Mouse (Mus musculus) forebrain, embryonic 15.5 days (tissue): ENCODE data around the gene Itgad. TPM values are rescaled to one million over a fixed set of nuclear protein-coding genes. Genes with fewer than 3 reads are reported as not detected.

ENCODE experiments used
- ATAC-seq: fragments of 200-750 bp; cut with Nextera tagmentation; replicated peaks from 2 replicates; pipeline ENCODE4 v1.8.0; 2017; ENCODE audit warnings: mild to moderate bottlenecking, moderate TSS enrichment, moderate library complexity
- H3K27ac ChIP-seq: fragments of 300-500 bp; sonication (generic); replicated peaks from 2 replicates; pipeline ENCODE4 v1.5.1; 2015; ENCODE audit warnings: mild to moderate bottlenecking, inconsistent platforms
- H3K27me3 ChIP-seq: fragments of 300-500 bp; sonication (generic); 2 replicates; pipeline ENCODE4 v1.6.1; 2015; ENCODE audit warnings: inconsistent platforms
- H3K36me3 ChIP-seq: fragments of 300-500 bp; sonication (generic); 2 replicates; pipeline ENCODE4 v1.6.1; 2015; ENCODE audit warnings: mild to moderate bottlenecking, inconsistent platforms
- H3K4me1 ChIP-seq: fragments of 300-500 bp; sonication (generic); 2 replicates; pipeline ENCODE4 v1.6.1; 2015; ENCODE audit warnings: inconsistent platforms
- H3K4me2 ChIP-seq: fragments of 300-500 bp; sonication (generic); replicated peaks from 2 replicates; pipeline ENCODE4 v1.6.1; 2015; ENCODE audit warnings: mild to moderate bottlenecking, inconsistent platforms
- H3K4me3 ChIP-seq: fragments of 300-500 bp; sonication (generic); 2 replicates; pipeline ENCODE4 v1.5.1; 2015; ENCODE audit warnings: mild to moderate bottlenecking, inconsistent platforms
- H3K9ac ChIP-seq: fragments of 300-500 bp; sonication (generic); replicated peaks from 2 replicates; pipeline ENCODE4 v1.6.1; 2015; ENCODE audit warnings: mild to moderate bottlenecking, inconsistent platforms
- H3K9me3 ChIP-seq: fragments of 300-500 bp; sonication (generic); 2 replicates; pipeline ENCODE4 v1.6.1; 2016; ENCODE audit warnings: inconsistent platforms
- WGBS: fragments of 180-500 bp; shearing (Covaris S2); methylation state at CpG from one replicate; pipeline ENCODE4 v1.1.7; 2015; ENCODE audit warnings: mixed read lengths; 5-methylcytosine and 5-hydroxymethylcytosine counted together
- polyA plus RNA-seq: library from polyadenylated mRNA; unstranded; fragments of >200 nt; fragmentation: Nextera tagmentation; extraction: Ambion mirVana; gene quantifications from 2 replicates; pipeline ENCODE4 v1.2.1, GENCODE M21; 2015

Itgad gene
- polyA plus RNA-seq, 1 experiment from 2014 or later = not detected

GRCm38 (mm10) chr7:128270431-128270850 lies 116.3 kb downstream of the Itgad start:
- no peak overlapping the region for H3K4me3 ChIP-seq
- WGBS = 64% methylated on average over 13 of the region's 13 CpGs
- no peak overlapping the region for H3K4me2 ChIP-seq
- no peak for ATAC-seq
- H3K9ac ChIP-seq = no peak overlapping the region
- no peaks in the 10 kb centered on the region for H3K27me3 ChIP-seq
- H3K9me3 ChIP-seq = no peaks in the 10 kb centered on the region
- H3K4me1 ChIP-seq = no peaks in the 10 kb centered on the region
- peaks cover 17% of the 10 kb centered on the region for H3K36me3 ChIP-seq
- H3K27ac ChIP-seq = no peak overlapping the region

DNA sequence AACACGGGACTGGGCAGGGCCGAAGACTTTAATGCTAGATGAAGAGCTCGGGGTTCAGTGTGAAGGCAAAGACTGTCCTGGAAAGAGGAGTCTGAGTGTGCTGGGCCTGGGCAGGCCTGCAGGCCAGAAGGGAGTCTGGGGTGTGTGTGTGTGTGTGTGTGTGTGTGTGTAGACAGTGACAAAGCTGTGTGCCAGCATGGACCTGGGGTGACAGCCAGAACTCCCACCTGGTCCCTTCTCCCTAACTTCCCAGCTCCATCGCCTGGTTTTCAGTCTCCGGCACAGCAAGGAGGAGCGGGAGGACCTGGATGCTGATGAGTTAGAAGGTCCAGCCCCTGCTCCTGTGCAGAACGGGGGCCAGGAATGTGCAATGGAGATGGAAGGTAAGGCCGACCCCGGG lies 117.3 kb downstream of the Itgad start:
- Histone ChIP-seq H3K9ac (no peak overlapping the region), H3K9me3 (no peaks in the 10 kb centered on the region), H3K4me3 (no peak overlapping the region), H3K4me2 (no peak overlapping the region), H3K27ac (no peak overlapping the region), H3K27me3 (no peaks in the 10 kb centered on the region), H3K36me3 (peaks cover 22% of the 10 kb centered on the region), H3K4me1 (no peaks in the 10 kb centered on the region)
- WGBS = 95% methylated on average over 9 of the region's 9 CpGs
- ATAC-seq = no peak

Other genes with a start within 250 kb of the Itgad start
- gene Kat8, start 241.9 kb upstream of the Itgad start, polyA plus RNA-seq = 52.7 and 56.5 TPM in 2 replicates
- gene Prss8, start 224.3 kb upstream of the Itgad start, polyA plus RNA-seq = 0.20 and 0.29 TPM in 2 replicates
- gene Prss36, start 207.7 kb upstream of the Itgad start, polyA plus RNA-seq = 9.6 and 11.6 TPM in 2 replicates
- gene Fus, start 186.9 kb upstream of the Itgad start, polyA plus RNA-seq = 438 and 469 TPM in 2 replicates
- gene Pycard, start 160.5 kb upstream of the Itgad start, polyA plus RNA-seq = 4.1 and 6.7 TPM in 2 replicates
- gene Trim72, start 150.4 kb upstream of the Itgad start, polyA plus RNA-seq = not detected in 2 replicates
- gene Itgam, start 91.7 kb upstream of the Itgad start, polyA plus RNA-seq = 0.96 and 1.0 TPM in 2 replicates
- gene Gm49368, start 91.7 kb upstream of the Itgad start, polyA plus RNA-seq = not detected in 2 replicates
- 0.27 TPM in 1 of 2 replicates, not detected in the other for gene Itgax, start 24.8 kb upstream of the Itgad start, polyA plus RNA-seq
- 0.78 TPM in 1 of 2 replicates, not detected in the other for gene Cox6a2, start 52.0 kb downstream of the Itgad start, polyA plus RNA-seq
- 11.0 and 12.0 TPM in 2 replicates for gene Armc5, start 83.0 kb downstream of the Itgad start, polyA plus RNA-seq
- gene 9130023H24Rik, start 83.7 kb downstream of the Itgad start, polyA plus RNA-seq = 8.8 and 9.7 TPM in 2 replicates
- gene Tgfb1i1, start 92.4 kb downstream of the Itgad start, polyA plus RNA-seq = 14.0 and 14.6 TPM in 2 replicates
- gene Slc5a2, start 111.3 kb downstream of the Itgad start, polyA plus RNA-seq = not detected in 2 replicates
- 13.1 and 14.2 TPM in 2 replicates for gene BC017158, start 143.8 kb downstream of the Itgad start, polyA plus RNA-seq